Mouse (Mus musculus): ENCODE results near the gene Vwa8. TPM values are rescaled to one million over a fixed set of nuclear protein-coding genes. Genes with fewer than 3 reads are reported as not detected.

Vwa8 gene
- polyA plus RNA-seq, 1 experiment: 11.2 TPM

DNA sequence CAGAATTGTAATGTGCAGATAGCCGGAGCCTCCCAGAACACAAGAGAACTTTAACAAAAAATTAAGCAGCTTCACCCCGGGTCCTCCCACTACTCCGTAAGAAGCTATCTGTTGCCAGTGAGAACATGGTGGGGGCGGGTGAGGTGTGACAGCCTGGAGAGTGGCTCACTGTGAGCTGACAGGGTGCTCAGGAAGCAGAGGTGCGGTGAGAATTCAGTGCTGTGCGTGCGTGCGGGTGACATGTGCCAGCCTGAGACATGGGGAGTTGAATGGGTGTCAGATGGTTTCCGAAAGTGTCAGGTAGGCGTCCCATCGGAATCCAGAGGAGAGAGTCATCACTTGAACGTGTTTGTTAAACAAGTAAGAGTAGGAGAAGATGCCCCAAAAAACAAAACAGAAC lies 390.6 kb downstream of the Vwa8 start:
- Histone ChIP-seq H3K36me3 (ENCODE audit: control insufficient read depth, insufficient read depth, low read length) (no peaks in the 10 kb centered on the region), H3K4me1 (ENCODE audit: control insufficient read depth, insufficient read depth, insufficient read length, low read length) (no peaks in the 10 kb centered on the region), H3K27ac (ENCODE audit: insufficient read depth, low read depth, low read length) (no peak overlapping the region), H3K4me3 (ENCODE audit: low read depth, low read length) (no peak overlapping the region), H3K27me3 (ENCODE audit: control insufficient read depth, insufficient read depth, low read length) (no peaks in the 10 kb centered on the region; the same call in 1 of the 2 replicates)
- WGBS: 91% methylated on average over 12 of the region's 12 CpGs
- TF ChIP-seq POLR2A (IDR thresholded peaks at IDR 0.05; ENCODE audit: low read depth, low read length): no peak
- no peak for TF ChIP-seq CTCF (IDR thresholded peaks at IDR 0.05; ENCODE audit: extremely low read depth, insufficient read length, insufficient replicate concordance, low read depth, low read length)

DNA sequence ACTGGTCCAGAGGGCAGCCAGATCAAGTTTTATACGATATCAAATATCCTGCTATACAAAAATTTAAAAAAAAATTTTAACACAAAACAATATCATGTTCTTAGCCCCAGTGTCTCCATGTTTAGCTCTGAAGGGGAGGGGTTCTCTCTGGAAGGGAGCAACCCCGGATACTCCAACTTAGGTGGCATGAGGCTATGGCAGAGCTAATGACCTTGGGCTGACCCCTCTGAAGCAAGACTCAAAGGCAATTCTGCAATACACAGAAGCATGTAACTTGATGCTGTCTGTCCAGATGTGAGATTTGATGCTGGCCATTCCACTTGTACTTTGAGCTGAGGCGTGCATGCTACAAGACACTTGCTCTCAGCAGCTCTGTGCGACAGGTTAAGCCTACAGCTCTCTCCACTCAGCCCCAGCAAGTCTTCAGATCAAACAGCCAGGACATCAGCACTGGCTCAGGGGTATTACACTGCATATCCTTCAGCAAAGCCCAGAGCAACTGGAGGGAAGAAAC lies 392.3 kb downstream of the Vwa8 start:
- WGBS: 84% methylated on average over 4 of the region's 4 CpGs
- H3K36me3 ChIP-seq (ENCODE audit: control insufficient read depth, insufficient read depth, low read length): no peaks in the 10 kb centered on the region
- no peaks in the 10 kb centered on the region for H3K4me1 ChIP-seq (ENCODE audit: control insufficient read depth, insufficient read depth, insufficient read length, low read length)
- H3K27me3 ChIP-seq (ENCODE audit: control insufficient read depth, insufficient read depth, low read length): no peaks in the 10 kb centered on the region; the same call in 1 of the 2 replicates
- no peak for TF ChIP-seq CTCF (IDR thresholded peaks at IDR 0.05; ENCODE audit: extremely low read depth, insufficient read length, insufficient replicate concordance, low read depth, low read length)
- no peak for TF ChIP-seq POLR2A (IDR thresholded peaks at IDR 0.05; ENCODE audit: low read depth, low read length)
- H3K4me3 ChIP-seq (ENCODE audit: low read depth, low read length): no peak overlapping the region
- H3K27ac ChIP-seq (ENCODE audit: insufficient read depth, low read depth, low read length): no peak overlapping the region

DNA sequence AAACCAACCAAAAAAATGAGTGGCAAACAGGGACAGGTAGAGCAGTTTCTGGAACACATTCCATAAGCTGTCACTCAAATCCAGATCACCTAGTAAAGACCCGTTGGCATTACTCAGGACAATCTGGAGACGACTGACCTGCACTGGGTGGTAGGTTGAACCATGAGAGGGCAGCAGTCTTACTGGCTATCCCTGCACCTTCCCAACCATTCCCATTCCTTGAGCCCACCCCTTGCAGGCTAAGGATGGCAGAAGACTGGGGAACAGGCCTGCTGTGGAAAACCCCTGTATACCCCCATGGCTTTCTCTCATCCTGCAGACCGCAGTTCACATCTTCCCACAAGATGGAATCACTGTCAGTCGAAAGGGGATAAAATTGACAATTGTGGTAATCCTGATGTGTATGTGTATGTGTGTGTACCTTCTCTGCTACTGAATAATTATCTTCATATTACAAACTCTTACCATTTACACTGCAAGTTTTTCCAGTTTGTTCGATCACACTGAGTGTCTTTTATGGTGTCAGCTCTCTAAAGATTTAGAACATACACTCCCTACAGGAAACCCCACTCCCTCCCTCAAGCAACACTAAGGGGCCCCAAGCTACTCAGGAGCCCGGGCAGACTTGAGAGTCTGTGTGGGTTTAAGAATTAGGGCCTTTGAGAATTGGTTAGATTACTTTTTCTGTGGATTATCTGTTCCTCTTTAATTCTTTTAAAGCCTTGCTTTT lies 393.0 kb downstream of the Vwa8 start:
- TF ChIP-seq CTCF (IDR thresholded peaks at IDR 0.05; ENCODE audit: extremely low read depth, insufficient read length, insufficient replicate concordance, low read depth, low read length) (no peak), POLR2A (IDR thresholded peaks at IDR 0.05; ENCODE audit: low read depth, low read length) (no peak)
- Histone ChIP-seq H3K27ac (ENCODE audit: insufficient read depth, low read depth, low read length) (no peak overlapping the region), H3K36me3 (ENCODE audit: control insufficient read depth, insufficient read depth, low read length) (no peaks in the 10 kb centered on the region), H3K4me3 (ENCODE audit: low read depth, low read length) (no peak overlapping the region), H3K4me1 (ENCODE audit: control insufficient read depth, insufficient read depth, insufficient read length, low read length) (no peaks in the 10 kb centered on the region), H3K27me3 (ENCODE audit: control insufficient read depth, insufficient read depth, low read length) (no peaks in the 10 kb centered on the region; the same call in 1 of the 2 replicates)
- 78% methylated on average over 6 of the region's 6 CpGs for WGBS

DNA sequence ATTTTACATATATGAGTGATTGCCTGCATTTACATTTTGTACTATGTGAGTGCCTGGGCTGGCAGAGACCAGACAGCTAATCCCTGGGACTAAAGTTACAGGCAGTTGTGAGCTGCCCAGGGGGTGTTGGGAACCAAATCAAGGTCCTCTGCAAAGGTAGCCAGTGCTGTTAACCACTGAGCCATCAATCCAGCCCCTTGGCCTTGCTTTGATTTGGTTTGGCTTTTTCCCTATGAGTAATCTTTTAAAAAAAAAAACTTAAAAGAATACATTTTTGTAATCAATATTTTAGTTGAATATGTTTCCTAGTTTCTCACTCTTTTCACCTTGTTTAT lies 393.5 kb downstream of the Vwa8 start:
- no peaks in the 10 kb centered on the region for H3K36me3 ChIP-seq (ENCODE audit: control insufficient read depth, insufficient read depth, low read length)
- H3K27me3 ChIP-seq (ENCODE audit: control insufficient read depth, insufficient read depth, low read length): no peaks in the 10 kb centered on the region; the same call in 1 of the 2 replicates
- no peak overlapping the region for H3K4me3 ChIP-seq (ENCODE audit: low read depth, low read length)
- TF ChIP-seq POLR2A (IDR thresholded peaks at IDR 0.05; ENCODE audit: low read depth, low read length): no peak
- no peak for TF ChIP-seq CTCF (IDR thresholded peaks at IDR 0.05; ENCODE audit: extremely low read depth, insufficient read length, insufficient replicate concordance, low read depth, low read length)
- no peaks in the 10 kb centered on the region for H3K4me1 ChIP-seq (ENCODE audit: control insufficient read depth, insufficient read depth, insufficient read length, low read length)
- no peak overlapping the region for H3K27ac ChIP-seq (ENCODE audit: insufficient read depth, low read depth, low read length)

DNA sequence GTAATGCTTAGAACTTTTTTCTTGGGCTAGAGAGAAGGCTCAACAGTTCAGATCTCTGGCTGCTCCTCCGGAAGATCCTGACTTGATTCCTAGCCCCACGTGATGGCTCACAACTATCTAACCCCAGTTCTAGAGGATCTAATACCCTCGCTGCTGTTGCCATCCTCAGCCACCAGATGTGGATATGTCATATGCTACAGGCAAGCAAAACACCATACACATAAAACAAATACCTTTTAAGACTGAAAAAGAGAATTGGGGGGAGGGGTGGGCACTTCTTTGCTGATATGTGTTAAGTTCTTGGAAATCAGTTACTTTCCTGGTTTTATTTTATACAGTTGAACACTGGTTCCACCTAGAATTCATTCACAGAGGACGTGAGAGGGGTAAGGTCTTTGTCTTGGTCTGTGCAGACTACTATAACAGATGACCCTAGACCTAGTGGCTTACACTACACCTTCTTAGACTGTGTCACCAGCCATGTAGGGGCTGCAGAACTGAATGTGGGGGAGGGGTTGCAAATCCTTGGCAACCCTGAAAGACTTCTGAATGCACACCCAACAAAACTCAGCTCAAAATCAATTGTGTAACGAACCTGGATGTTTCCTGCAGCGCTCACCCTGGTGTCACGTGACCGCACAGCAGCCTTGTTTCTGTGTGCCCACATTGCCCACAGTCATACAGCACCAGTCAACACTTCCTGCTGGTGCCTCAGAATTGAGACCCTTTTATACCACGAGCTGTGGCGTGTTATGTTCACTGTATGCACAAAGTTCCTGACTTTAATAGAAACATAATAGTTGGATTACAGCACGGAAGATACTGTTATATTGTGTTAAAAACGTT lies 394.4 kb downstream of the Vwa8 start:
- no peak for TF ChIP-seq POLR2A (IDR thresholded peaks at IDR 0.05; ENCODE audit: low read depth, low read length)
- no peak for TF ChIP-seq CTCF (IDR thresholded peaks at IDR 0.05; ENCODE audit: extremely low read depth, insufficient read length, insufficient replicate concordance, low read depth, low read length)
- H3K36me3 ChIP-seq (ENCODE audit: control insufficient read depth, insufficient read depth, low read length): no peaks in the 10 kb centered on the region
- no peaks in the 10 kb centered on the region; the same call in 1 of the 2 replicates for H3K27me3 ChIP-seq (ENCODE audit: control insufficient read depth, insufficient read depth, low read length)
- 80% methylated on average over 12 of the region's 12 CpGs for WGBS
- no peak overlapping the region for H3K4me3 ChIP-seq (ENCODE audit: low read depth, low read length)
- no peaks in the 10 kb centered on the region for H3K4me1 ChIP-seq (ENCODE audit: control insufficient read depth, insufficient read depth, insufficient read length, low read length)
- no peak overlapping the region for H3K27ac ChIP-seq (ENCODE audit: insufficient read depth, low read depth, low read length)

DNA sequence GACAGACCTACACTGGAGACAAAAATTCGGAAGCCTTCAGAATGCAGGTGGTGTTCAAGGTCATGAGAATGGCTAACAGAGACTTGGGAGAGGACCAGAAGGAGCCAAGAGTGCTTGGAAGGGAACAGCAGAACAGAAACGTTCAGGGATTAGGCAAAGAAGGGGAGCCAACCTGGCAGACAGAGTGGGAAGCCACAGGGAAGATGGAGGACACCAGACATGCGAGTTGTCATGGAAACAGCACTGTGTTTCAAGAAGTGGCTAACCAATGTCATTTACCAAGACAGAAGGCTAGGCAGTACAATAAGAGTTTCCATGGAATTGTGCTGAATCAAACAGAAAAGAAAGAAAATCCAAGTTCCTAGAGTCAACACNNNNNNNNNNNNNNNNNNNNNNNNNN lies 395.7 kb downstream of the Vwa8 start:
- TF ChIP-seq POLR2A (IDR thresholded peaks at IDR 0.05; ENCODE audit: low read depth, low read length) (no peak), CTCF (IDR thresholded peaks at IDR 0.05; ENCODE audit: extremely low read depth, insufficient read length, insufficient replicate concordance, low read depth, low read length) (no peak)
- no peak overlapping the region for H3K27ac ChIP-seq (ENCODE audit: insufficient read depth, low read depth, low read length)
- 66% methylated on average over 3 of the region's 3 CpGs for WGBS
- H3K36me3 ChIP-seq (ENCODE audit: control insufficient read depth, insufficient read depth, low read length): no peaks in the 10 kb centered on the region
- H3K4me1 ChIP-seq (ENCODE audit: control insufficient read depth, insufficient read depth, insufficient read length, low read length): no peaks in the 10 kb centered on the region
- H3K27me3 ChIP-seq (ENCODE audit: control insufficient read depth, insufficient read depth, low read length): no peaks in the 10 kb centered on the region; the same call in 1 of the 2 replicates
- H3K4me3 ChIP-seq (ENCODE audit: low read depth, low read length): no peak overlapping the region

DNA sequence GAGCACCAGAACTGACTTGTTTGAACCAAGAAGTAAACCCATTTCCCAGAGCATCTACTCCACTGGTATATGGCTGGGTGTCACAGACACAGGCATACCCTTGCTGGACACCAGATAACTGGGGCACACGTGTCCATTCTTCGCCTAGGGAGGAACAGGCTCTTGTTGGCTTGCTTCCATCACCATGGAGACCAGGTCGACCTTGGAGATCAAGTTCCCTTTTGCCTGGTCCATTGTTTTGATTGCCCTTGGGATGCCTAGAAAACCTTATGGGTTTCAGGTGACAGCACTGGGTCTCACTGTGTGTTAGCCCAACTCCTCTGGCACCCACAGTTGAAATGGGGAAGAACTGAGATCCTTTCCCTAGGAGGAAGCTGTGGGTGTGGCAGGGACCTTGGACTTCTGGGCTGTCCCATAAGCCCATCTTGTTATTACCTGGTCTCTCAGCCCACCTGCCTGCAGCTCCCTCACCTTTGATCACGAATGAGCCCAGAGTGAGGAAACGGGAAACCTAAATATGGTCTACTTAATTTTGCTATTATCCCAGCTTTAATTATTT lies 403.0 kb downstream of the Vwa8 start:
- Histone ChIP-seq H3K4me3 (ENCODE audit: low read depth, low read length) (no peak overlapping the region), H3K4me1 (ENCODE audit: control insufficient read depth, insufficient read depth, insufficient read length, low read length) (peaks cover 8% of the 10 kb centered on the region; the same call in 1 of the 2 replicates), H3K27me3 (ENCODE audit: control insufficient read depth, insufficient read depth, low read length) (no peaks in the 10 kb centered on the region), H3K36me3 (ENCODE audit: control insufficient read depth, insufficient read depth, low read length) (no peaks in the 10 kb centered on the region), H3K27ac (ENCODE audit: insufficient read depth, low read depth, low read length) (no peak overlapping the region)
- TF ChIP-seq CTCF (IDR thresholded peaks at IDR 0.05; ENCODE audit: extremely low read depth, insufficient read length, insufficient replicate concordance, low read depth, low read length) (no peak), POLR2A (IDR thresholded peaks at IDR 0.05; ENCODE audit: low read depth, low read length) (no peak)
- WGBS: 27% methylated on average over 5 of the region's 5 CpGs

Other genes with a start within 250 kb of the Vwa8 start
- 0.37 and 0.60 TPM in 2 replicates for gene Dgkh, start 116.3 kb upstream of the Vwa8 start, polyA plus RNA-seq (2012; rRNA removed)

Measured in small intestine, adult 2 months (tissue).